Mouse (Mus musculus) gastrocnemius, adult 8-10 months (tissue): ENCODE measurements around the gene Creb5. TPM values are rescaled to one million over a fixed set of nuclear protein-coding genes. Genes with fewer than 3 reads are reported as not detected.

Experiments
- DNase-seq, 2 experiments: peaks; one replicate each; pipeline ENCODE4 v3.0.0; 2022; ENCODE audit warnings: low spot score in 2 of 2
- total RNA-seq, 4 experiments: library from RNA; stranded (reverse); gene quantifications; 2 replicates each; pipeline ENCODE4 v1.2.4; 2022

Gene Creb5
- total RNA-seq, 4 experiments from 2014 or later: 3.0 to 3.6 (median 3.4) TPM

GRCm38 (mm10) chr6:53641633-53642605, 354.8 kb downstream of the Creb5 start:
- no peak for DNase-seq

- DNase-seq: no peak
These were observed 355.8 kb downstream of the Creb5 start for GRCm38 (mm10) chr6:53642826-53643356.

- DNase-seq: no peak
These were observed 356.4 kb downstream of the Creb5 start for GRCm38 (mm10) chr6:53643481-53643880.

GRCm38 (mm10) chr6:53644056-53644455, 357.0 kb downstream of the Creb5 start:
- DNase-seq: no peak

- DNase-seq: no peak
These were observed 357.9 kb downstream of the Creb5 start for GRCm38 (mm10) chr6:53644971-53645370.

GRCm38 (mm10) chr6:53649782-53650181, 362.7 kb downstream of the Creb5 start:
- DNase-seq: no peak

- DNase-seq: no peak
These were observed 365.6 kb downstream of the Creb5 start for GRCm38 (mm10) chr6:53652691-53653090.

GRCm38 (mm10) chr6:53653706-53654360, 366.8 kb downstream of the Creb5 start:
- DNase-seq: no peak

GRCm38 (mm10) chr6:53654361-53654824, 367.3 kb downstream of the Creb5 start:
- DNase-seq: no peak

- DNase-seq: no peak
These were observed 369.4 kb downstream of the Creb5 start for GRCm38 (mm10) chr6:53656466-53656865.

GRCm38 (mm10) chr6:53657483-53657882, 370.4 kb downstream of the Creb5 start:
- DNase-seq: no peak

GRCm38 (mm10) chr6:53662858-53663833, 376.1 kb downstream of the Creb5 start:
- DNase-seq: no peak

GRCm38 (mm10) chr6:53664759-53665158, 377.7 kb downstream of the Creb5 start:
- no peak for DNase-seq

GRCm38 (mm10) chr6:53666503-53666902, 379.4 kb downstream of the Creb5 start:
- no peak for DNase-seq

GRCm38 (mm10) chr6:53678307-53678706, 391.2 kb downstream of the Creb5 start:
- DNase-seq: no peak

- no peak for DNase-seq
These were observed 393.0 kb downstream of the Creb5 start for GRCm38 (mm10) chr6:53680046-53680445.

- DNase-seq: no peak
These were observed 397.3 kb downstream of the Creb5 start for GRCm38 (mm10) chr6:53684416-53684815.

- DNase-seq: no peak
These were observed 398.3 kb downstream of the Creb5 start for GRCm38 (mm10) chr6:53685323-53685722.

- DNase-seq: no peak
These were observed 401.9 kb downstream of the Creb5 start for GRCm38 (mm10) chr6:53688762-53689477.

GRCm38 (mm10) chr6:53691006-53691405, 403.9 kb downstream of the Creb5 start:
- no peak for DNase-seq
